Mouse (Mus musculus): ENCODE measurements around the gene Nudt17.
"Not testable (repeated sequence)": the region's sequence is repeated elsewhere in the genome, so short reads cannot be mapped to it uniquely, and the experiment has no call there.

Nudt17 gene

GRCm38 (mm10) chr3:96671519-96671918 is 36.8 kb downstream of the Nudt17 start:
- no peak for DNase-seq (ENCODE audit: low spot score in 2 of 2)

GRCm38 (mm10) chr3:96669727-96670468 is 38.5 kb downstream of the Nudt17 start, which contains the start of gene Ankrd35:
Ankrd35 (plus strand) TSS chr3:96670131.
- DNase-seq (ENCODE audit: low spot score in 2 of 2) = peak; percentile 72 to 83

DNA sequence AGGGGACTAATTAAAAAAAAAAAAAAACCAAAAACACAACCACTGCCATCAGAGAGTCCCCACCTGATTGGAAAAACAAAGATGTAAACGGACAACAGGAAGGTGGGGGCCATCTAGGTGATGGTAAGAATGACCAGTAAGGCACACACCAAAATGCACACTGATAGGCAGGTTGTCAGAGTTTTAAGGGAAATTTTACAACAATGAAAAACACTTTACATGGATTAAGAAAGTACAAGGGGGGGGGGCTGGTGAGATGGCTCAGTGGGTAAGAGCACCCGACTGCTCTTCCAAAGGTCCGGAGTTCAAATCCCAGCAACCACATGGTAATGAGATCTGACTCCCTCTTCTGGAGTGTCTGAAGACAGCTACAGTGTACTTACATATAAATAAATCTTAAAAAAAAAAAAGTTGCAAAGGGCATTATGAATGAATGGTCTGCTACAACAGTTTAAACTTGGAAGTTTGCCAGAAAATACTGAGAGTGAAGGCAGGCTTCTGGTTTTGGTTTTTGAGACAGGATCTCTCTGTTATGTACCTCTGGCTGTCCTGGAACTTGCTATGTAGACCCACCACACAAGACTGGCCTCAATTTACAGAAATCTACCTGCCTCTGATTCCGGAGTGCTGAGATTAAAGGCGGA is 39.8 kb downstream of the Nudt17 start:
- DNase-seq (ENCODE audit: low spot score in 2 of 2) = no peak

DNA sequence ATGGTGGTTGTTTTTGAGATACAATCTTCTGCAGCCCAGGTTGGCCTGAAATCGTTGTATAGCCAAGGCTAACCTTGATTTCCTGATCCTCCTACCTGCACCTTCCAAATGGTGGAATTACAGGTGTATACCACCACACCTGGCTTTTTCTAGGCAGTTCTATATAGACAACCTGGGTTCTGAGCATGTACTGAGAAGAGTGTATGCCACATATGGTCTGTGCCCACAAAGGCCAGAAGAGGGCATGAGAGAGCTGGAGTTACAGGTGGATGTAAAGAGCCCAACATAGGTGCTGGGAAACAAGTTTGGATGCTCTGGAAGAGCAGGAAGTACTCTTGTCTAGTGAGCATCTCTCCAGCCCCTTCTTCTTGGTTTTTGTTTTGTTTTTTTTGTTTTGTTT is 41.0 kb downstream of the Nudt17 start:
- DNase-seq (ENCODE audit: low spot score in 2 of 2) = no peak

DNA sequence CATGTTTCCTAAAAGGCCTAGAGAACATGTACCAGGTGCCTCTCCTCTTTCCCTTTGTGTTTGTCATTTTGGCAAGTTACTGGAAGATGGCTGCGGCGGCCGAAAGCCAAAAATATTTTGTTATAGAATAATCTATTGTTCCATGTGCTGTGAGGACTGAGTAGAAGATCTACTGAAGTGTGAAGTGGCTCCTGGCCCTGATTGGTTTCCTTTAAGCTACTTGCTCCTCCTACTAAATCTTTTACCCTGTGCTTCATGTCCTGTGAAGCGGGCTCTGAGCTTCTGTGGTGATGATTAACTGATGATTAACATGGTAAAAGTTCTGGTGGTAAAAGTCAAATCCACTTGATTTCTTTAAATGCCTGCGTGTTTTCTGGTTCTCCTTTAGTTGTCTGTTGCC is 41.4 kb downstream of the Nudt17 start:
- no peak for DNase-seq (ENCODE audit: low spot score in 2 of 2)

- not testable (repeated sequence) for DNase-seq (ENCODE audit: low spot score in 2 of 2)
Observed at GRCm38 (mm10) chr3:96665732-96666363, 42.5 kb downstream of the Nudt17 start.

- DNase-seq (ENCODE audit: low spot score in 2 of 2) = peak; percentile 54 to 83
Observed at GRCm38 (mm10) chr3:96663432-96664239, 44.7 kb downstream of the Nudt17 start.

DNA sequence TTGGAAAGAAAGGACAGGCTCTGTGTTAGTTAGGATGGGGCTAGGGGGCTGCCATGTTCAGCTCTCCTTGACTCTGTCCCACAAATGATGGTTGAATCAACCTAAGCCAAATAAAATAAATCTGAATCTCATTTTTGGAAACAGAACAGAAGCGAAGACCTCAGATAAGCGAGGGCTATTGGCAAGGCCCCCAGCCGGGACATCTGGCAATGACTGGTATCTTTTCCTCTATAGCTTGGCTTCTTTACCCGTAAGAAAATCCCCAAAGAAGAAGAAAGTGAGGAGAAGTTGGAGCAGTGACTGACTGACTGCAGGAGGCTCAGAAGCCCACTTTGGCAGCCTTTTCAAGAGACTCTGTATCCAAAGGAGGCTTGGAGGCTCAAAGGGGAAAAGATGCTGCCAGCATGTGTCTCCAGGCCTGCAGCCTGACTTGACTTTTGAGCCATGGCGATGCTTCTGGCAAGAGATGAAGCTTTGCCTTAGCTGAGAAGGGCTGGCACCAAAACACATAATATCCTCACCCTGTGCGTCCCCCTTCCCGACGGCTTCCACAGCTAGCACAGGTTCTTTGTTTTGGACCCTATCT is 45.5 kb downstream of the Nudt17 start:
- no peak for DNase-seq (ENCODE audit: low spot score in 2 of 2)

DNA sequence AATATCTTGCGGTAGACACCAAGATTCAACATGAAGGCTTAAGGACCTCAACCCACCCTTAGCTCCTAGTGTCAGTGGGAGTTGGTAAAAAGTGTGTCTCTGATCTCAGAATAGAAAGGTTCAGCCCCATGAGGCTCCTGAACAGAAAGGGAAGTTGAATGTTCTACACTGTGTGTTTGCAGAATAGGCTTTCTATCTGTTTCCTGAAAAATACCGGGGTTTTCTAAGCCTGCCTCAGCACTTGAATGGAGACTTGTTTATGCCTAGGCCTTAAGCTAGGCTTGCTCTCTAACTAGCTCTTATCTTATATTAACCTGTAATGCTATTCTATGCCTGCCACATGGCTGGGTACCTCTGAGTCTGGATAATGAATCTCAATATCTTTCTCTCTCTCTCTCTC is 47.5 kb downstream of the Nudt17 start:
- no peak for DNase-seq (ENCODE audit: low spot score in 2 of 2)
